In genomic region chr9:15976959-15977663, GRCm38 (mm10) we compare ENCODE assay signal across 8 mouse cellular contexts.
DNase-seq lines count a peak whose midpoint lies in the region; ATAC-seq and TF ChIP-seq lines count a peak whose summit lies in the region.

No protein-coding gene starts in this region.

- no peaks in the 10 kb centered on the region for H3K27me3 ChIP-seq in hindbrain, postnatal 0 days (ENCODE audit: insufficient read depth, low read length)
- H3K27me3 ChIP-seq in myocyte (ENCODE audit: control insufficient read depth, insufficient read depth, insufficient read length), result no peaks in the 10 kb centered on the region

- H3ac ChIP-seq in myocyte (ENCODE audit: control insufficient read depth, insufficient read length), result no peak overlapping the region

- no peaks in the 10 kb centered on the region for H3K36me3 ChIP-seq in hindbrain, postnatal 0 days (ENCODE audit: insufficient read depth, low read length)
- no peaks in the 10 kb centered on the region for H3K36me3 ChIP-seq in myocyte (ENCODE audit: control insufficient read depth, insufficient read depth)

- no peaks in the 10 kb centered on the region for H3K9me3 ChIP-seq in hindbrain, postnatal 0 days (ENCODE audit: low read length)

- TF ChIP-seq POLR2A in myocyte (IDR thresholded peaks at IDR 0.05; ENCODE audit: insufficient read length, low read depth), result no peak

- H3K9ac ChIP-seq in hindbrain, postnatal 0 days (replicated peaks; ENCODE audit: low read length), result no peak overlapping the region

- peak; percentile 55; the same call in 1 of the 2 replicates for ATAC-seq in hindbrain, postnatal 0 days
- ATAC-seq in activated CD4-positive, CD25-positive, alpha-beta regulatory T cell, adult 4 months, result no peak

- 30% methylated on average over 12 of the region's 12 CpGs for WGBS in hindbrain, postnatal 0 days

- peak; percentile 5 for DNase-seq in cerebellum, adult 9-10 months
- DNase-seq in cerebellum, adult 11 months, result no peak
- DNase-seq in layer of hippocampus, adult 11-12 months (ENCODE audit: low spot score), result peak; percentile 13
- no peak for DNase-seq in layer of hippocampus, postnatal 25 days (ENCODE audit: extremely low spot score in 1 of 2, low spot score in 1 of 2)
- DNase-seq in hindbrain, postnatal 0 days (ENCODE audit: low spot score), result peak; percentile 73
- no peak for DNase-seq in frontal cortex, postnatal 14 days (ENCODE audit: low spot score in 2 of 2)

- TF ChIP-seq CTCF in hindbrain, postnatal 0 days (IDR thresholded peaks at IDR 0.05; ENCODE audit: low read depth), result no peak

- H3K4me3 ChIP-seq in hindbrain, postnatal 0 days (ENCODE audit: low read length), result no peak overlapping the region
- no peak overlapping the region for H3K4me3 ChIP-seq in myocyte

- no peaks in the 10 kb centered on the region for H3K79me2 ChIP-seq in myocyte (ENCODE audit: control insufficient read depth, insufficient read depth)

- H3K27ac ChIP-seq in hindbrain, postnatal 0 days, result no peak overlapping the region

- H3K4me2 ChIP-seq in hindbrain, postnatal 0 days (ENCODE audit: low read depth, low read length), result no peak overlapping the region
- H3K4me2 ChIP-seq in myocyte (ENCODE audit: low read depth), result peak overlapping the region; percentile 38

- no peaks in the 10 kb centered on the region for H3K4me1 ChIP-seq in hindbrain, postnatal 0 days (ENCODE audit: insufficient read depth, low read length)

TF ChIP-seq in myocyte, 11 proteins besides CTCF, POLR2A, EP300 and RAD21:
- TF ChIP-seq USF1 (IDR thresholded peaks at IDR 0.05; ENCODE audit: low read depth) (no peak), MYOD1 (IDR thresholded peaks at IDR 0.05; ENCODE audit: control insufficient read depth in 1 of 3, insufficient read length in 2 of 3, low read depth in 2 of 3) (peak in 1 of 3 experiments; percentile 37), E2F4 (IDR thresholded peaks at IDR 0.05; ENCODE audit: insufficient read depth) (no peak), CEBPB (IDR thresholded peaks at IDR 0.05; ENCODE audit: insufficient read depth, poor library complexity, severe bottlenecking) (no peak), POLR2AphosphoS2 (IDR thresholded peaks at IDR 0.05; ENCODE audit: insufficient read length, low read depth) (no peak), MYOG (IDR thresholded peaks at IDR 0.05; ENCODE audit: control insufficient read depth in 1 of 3, insufficient read depth in 1 of 3, insufficient read length in 2 of 3, low read depth in 2 of 3) (peak in 1 of 3 experiments; percentile 19)
TF ChIP-seq in myocyte: peak in this region for 2.

Comparison
In these comparisons a context has a peak if more than half of its experiments do, and no peak if none do; other contexts are left out.
1. DNase-seq: peak in cerebellum, adult 9-10 months (single experiment), layer of hippocampus, adult 11-12 months (single experiment) and hindbrain, postnatal 0 days (single experiment); none in cerebellum, adult 11 months (single experiment), layer of hippocampus, postnatal 25 days (0 of 2) and frontal cortex, postnatal 14 days (0 of 2).